Mouse (Mus musculus) right cerebral cortex, postnatal 14 days (tissue): Measurements from ENCODE around the gene Ccl25.
"Not testable (repeated sequence)": the region's sequence is repeated elsewhere in the genome, so short reads cannot be mapped to it uniquely, and the experiment has no call there.

Source experiments
- DNase-seq: peaks from one replicate; pipeline ENCODE4 v3.0.0; 2022

Gene Ccl25

DNA sequence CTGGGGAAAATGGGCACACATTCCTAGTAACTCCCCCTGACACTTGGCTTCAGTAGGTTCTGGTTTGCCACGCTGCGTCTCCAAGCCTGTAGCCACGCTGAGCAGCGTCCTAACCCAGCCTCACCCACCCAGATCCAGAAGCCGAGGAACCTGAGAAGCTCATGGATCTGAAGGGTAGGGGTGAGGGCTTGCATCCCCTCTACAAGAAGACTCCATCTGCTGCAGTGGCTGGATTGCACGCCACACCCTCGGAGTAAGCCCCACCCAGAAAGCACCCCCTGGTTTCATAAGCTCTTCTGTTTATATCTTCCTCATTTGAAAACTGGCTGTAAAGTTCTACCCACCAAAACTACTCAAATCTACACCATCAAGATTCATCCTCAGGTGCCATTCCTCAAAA, 22.7 kb downstream of the Ccl25 start:
- no peak for DNase-seq

DNA sequence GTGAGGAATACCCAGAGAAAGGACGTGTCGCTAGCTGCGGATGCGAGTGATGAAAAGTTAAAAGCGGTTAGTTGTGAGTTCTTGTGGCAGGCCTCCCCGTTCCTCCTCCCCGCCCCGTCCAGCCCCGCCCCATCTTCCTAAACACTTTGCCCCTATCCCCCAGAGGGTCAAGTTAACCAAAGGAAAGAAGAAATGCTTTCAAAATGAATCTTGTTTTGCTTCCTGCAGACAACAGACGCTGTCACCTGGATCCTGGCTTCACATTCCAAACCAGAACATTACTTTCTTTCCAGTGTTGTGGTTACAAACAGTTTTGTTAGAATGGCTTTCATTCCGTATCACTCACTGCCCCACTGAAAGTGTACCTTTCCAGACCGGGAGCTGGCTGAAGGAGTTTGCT, 23.3 kb downstream of the Ccl25 start:
- DNase-seq: no peak

DNA sequence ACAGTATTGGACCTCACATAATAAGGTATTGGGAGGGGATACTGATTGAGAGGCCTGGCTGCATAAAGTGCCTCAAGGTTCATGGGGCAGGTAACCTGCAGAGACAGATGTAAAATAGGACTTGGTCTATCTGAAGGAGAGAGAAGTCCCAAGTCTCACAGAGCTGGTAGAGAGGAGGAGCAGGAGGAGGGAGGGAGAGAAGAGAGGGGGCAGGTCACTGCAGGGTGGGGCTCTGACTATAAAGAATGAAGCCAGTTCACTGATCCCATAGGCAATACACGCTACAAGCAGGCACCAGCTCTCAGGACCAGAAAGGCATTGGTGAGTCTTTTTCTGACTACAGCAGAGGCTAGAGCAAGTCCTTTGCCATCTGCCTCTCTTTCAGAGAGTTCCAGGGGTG, 24.3 kb downstream of the Ccl25 start:
- no peak for DNase-seq

DNA sequence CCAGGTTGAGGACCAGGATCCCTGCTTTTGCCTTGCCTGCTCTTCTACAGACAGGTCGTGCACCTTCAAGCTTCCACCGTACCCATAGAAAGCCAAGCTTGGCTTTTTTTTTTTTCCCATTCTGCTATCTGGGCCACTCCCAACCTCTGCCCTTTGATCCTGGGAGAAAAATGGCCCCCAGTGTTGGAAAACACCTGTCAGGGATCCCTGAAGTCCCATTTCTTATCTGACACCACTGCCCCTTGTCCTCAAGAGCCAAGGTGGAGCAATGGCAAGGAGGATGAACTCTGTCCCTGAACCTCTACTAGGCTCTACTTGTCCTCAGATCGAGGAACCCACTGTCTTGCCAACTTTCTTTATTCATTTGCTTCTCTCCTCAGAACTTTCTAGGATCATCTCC, 25.6 kb downstream of the Ccl25 start:
- no peak for DNase-seq

DNA sequence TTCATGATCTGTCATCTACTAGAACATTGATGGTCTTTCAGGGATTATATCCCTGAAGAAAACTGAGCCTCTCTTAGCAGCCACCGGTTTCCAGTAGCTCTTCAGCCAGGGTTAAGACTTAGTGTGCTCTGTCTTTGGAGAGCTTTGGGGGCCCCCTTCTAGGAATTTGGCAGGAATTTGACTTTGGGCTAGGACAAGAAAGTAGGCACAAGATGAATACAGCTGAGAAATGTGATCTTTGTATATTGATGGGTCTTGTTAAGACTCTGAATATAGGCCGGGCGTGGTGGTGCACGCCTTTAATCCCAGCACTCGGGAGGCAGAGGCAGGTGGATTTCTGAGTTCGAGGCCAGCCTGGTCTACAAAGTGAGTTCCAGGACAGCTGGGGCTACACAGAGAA, 27.6 kb downstream of the Ccl25 start:
- not testable (repeated sequence) for DNase-seq

DNA sequence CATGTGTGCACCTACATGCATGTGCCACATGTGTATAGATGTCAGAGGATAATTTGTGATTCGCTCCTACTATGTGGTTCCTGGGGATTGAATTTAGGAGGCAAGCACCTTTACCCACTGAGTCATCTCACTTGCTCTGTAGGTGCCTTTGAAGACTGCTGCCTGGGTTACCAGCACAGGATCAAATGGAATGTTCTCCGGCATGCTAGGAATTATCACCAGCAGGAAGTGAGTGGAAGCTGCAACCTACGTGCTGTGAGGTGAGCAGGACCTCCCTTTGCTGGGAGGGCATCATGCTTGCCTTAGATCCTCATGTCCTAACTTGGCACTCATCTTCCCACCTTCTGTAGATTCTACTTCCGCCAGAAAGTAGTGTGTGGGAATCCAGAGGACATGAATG, 28.7 kb downstream of the Ccl25 start:
- DNase-seq: no peak

DNA sequence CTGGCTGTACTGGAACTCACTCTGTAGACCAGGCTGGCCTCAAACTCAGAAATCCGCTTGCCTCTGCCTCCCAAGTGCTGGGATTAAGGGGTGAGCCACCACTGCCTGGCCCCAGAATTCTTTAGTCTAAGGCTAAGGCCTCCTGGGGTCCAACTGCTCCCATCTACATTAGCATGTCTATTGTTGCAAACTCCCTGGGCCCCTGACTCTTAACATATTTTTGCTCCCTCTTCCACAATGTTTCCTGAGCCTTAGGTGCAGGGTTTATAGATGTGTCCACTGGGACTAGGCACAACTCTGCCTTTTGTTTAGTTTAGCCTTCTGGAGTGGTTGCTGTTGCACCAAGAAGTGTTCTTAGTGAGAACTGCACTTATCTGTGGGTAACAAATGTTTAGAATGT, 29.5 kb downstream of the Ccl25 start:
- DNase-seq: no peak

DNA sequence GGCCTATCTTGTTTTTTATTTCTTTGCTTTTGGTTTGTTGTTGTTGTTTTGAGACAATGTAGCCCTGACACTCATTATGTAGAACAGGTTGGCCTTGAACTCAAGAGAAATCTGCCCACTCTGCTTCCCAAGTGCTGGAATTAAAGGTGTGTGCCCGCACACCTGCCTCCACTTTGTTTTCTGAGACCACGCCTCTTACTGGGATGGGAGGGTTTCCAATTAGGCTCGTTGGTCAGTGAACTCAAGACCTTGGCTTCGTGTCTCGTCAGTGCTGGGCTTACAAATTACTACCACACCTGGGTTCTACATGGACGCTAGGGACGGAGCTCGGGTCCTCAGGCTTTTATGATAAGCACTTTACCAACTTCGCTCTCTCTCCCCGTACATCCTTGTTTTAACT, 30.4 kb downstream of the Ccl25 start:
- DNase-seq: no peak

DNA sequence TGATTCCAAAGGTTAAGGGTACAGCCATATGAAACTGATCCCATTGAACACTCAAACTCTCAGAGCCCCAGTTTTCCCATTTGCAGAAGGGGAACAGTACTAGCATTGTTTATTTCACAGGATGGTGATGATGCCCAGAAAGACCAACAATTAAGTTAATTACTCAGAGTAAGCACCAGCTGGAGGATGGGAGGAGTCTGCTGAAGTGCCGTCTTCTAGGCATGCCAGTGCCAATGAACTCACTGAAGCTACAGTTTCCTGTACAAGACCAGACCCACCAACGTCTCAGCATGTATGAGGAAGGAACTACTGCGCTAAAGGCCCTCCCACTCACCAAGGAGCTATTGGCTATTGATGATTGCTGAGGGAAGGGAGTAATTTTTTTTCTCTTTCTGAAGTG, 34.4 kb downstream of the Ccl25 start:
- DNase-seq: no peak

DNA sequence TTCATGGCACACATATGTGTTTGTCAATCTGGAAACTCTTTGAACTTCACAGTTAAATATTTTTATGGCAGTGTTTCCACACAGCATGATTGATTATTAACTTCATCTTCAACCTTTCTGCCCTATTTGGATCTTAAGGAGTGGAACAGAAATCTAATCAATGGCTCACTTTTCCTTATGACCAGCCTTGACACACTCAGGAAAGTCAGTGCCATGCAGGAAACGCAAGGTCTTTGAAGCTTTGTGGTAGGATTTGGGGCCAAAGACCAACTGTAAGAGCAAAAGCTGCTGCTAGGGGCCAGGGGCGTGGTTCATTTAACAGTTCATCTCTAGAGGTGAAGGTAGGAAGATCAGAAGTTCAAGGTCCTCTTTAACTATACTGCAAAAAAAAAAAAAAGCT, 35.9 kb downstream of the Ccl25 start:
- DNase-seq: no peak

DNA sequence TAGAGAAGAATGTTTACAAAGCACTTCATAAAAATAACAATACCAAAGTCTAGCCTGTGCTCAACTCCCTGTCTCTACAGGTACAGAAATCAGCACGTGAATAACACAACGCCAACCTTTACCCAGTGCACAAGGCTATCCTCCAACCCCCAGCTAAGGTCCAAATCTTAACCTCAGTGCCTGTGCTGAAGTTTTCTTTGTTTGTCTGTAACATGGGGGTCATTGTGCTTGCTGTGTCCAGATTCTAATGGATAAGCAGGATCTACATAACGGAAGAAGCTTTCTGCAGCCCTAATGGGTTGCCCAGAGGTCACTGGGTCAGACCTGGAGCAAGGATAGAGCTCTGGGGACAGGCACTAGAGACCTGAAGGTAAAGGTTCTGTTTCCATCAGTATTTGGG, 41.2 kb downstream of the Ccl25 start:
- DNase-seq: no peak

DNA sequence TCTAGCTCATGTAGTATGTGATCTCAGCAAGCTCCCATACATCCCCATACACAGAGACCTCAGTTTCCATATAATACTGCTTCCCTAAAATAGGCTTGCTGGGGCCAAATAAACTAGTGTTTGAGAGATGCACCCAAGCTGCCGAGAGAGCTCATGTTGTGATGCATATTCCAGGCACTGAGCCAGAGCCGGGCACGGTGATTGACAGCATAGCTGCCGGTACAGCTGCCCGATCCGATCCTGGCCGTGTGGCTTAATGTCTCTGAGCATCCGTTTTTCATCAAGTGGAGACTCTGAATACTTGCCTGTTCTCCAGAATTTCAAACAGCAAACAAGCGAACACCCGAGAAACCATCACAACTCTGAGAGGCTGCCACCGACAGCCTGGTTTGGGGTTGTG, 42.8 kb downstream of the Ccl25 start:
- DNase-seq: peak; percentile 60

DNA sequence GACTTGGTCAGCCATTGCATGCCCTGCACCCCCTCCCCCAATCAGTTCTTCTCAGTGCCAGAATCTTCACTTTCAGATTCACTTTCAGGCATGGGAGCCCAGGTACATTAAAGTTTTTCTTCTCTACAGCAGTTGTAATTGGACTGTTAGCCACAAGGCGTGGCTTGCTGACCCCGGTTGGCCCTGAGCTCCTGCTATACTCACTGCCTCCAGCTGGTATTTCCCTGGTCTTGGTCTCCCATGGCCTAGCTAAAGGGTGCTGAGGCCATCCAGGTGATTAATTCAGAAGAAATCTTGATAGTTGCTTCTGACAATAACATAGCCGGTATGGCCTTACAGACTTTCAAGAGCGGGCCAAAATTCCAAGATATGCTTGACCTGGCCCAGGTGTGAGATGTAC, 43.5 kb downstream of the Ccl25 start:
- no peak for DNase-seq

DNA sequence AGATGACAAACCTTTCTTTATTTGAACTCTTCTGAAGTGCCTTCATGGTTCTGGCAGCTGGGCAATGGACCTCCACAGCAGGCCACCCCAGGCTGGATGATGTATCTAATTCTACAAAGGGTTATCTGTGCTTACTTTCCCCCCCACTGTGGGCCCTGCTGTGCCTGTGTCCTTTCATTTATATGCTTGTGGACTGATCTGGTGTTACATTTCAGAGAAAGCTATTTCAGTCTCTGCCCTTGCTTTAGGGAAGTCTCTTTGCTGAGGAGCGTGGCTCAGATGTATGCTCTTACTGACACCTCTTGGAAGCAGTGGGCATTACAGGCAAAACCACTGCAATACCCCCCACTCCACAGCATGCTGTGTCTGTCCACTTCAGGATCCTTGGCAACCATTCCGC, 45.1 kb downstream of the Ccl25 start:
- peak; percentile 26 for DNase-seq

DNA sequence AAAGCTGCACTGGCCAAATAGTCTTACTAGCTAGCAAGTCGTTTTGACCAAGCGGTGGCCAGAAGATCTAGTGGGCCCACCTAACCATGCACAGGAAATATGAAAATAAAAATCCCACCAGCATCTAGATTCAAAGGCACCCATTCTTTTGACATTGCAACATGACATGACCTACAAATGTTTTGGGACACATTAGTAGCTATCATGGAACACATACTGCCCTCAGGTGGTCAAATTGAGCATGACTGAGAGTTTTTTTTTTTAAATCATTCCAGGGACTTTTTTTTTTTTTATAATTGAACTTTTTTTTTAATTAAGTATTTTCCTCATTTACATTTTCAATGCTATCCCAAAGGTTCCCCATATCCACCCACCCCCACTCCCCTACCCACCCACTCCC, 47.6 kb downstream of the Ccl25 start:
- DNase-seq: no peak

DNA sequence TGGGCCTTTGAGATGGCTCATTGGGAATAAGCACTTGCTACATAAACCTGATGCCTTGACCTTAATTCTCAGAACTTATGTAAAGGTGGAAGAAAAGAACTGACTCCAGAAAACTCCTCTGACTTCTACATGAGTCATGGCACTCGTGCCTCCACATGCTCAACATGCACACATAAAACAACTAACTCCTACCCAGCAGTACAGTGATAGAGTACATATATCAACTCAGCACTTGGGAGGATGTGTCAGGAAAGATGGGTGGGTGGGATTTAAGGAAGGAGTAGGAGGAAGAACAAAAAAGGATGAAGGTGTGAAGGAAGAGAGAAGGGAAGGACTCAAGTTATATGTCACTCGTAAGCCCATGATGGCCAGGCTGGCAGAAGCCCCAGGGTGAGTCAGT, 76.4 kb downstream of the Ccl25 start:
- DNase-seq: no peak

DNA sequence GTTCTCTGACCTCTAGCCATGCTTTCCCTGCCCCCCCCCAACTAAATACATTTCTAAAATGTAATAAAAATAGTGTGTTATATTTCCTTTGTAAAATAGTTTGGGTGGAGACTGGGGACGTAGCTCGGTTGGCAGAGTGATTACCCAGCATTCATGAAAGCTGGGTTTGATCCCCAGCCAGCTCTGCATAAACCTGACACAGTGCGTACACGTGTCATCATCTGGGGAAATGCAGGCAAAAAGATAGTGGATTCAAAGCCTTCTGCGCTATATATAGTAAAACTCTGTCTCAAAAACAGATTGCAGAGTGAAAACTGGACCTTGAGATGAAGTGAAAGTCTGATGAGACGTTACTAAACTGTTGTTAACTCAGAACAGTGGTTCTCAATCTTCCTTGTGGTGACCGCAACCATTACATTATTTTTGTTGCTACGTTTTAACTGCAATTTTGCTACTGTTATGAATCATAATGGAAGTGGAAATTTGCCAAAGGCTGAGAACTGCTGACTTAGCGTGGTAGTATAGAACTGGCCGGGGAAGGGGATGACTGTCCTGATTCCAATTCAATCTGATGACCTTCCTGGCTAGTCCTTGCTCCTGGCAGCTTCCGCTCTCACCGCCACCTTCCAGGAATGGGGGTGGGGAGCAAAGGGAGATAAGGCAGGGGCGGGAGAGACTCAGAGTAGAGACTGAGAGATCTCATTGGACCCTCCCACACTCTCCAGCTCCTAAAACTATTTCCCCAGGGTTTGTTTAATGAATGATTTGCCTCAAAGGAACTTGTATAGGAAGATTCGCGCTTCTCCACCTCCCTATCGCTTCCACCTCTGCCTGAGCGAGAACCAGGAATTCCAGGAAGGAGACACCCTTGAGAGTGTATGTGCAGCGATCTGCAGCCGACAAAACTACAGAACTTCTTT, 79.2 kb downstream of the Ccl25 start:
- no peak for DNase-seq

DNA sequence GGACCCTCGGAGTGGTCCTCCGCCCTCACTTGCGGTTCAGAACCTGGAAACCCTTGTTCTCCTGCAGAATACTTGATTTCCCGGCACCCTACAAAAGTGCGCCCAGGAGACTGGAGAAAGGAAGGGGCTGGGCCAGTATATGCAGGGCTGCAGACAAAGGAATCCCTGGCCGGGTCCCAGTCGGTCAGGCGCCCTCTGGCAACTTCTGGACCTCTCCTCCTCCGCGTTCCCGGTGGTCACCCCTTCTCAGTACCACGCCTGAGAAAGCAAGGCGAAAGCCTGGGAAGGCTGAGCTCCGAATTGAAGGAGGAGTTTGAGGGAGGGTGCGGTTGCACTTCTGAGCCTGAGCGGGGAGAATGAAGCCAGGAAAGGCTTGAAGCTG, 79.9 kb downstream of the Ccl25 start:
- no peak for DNase-seq

DNA sequence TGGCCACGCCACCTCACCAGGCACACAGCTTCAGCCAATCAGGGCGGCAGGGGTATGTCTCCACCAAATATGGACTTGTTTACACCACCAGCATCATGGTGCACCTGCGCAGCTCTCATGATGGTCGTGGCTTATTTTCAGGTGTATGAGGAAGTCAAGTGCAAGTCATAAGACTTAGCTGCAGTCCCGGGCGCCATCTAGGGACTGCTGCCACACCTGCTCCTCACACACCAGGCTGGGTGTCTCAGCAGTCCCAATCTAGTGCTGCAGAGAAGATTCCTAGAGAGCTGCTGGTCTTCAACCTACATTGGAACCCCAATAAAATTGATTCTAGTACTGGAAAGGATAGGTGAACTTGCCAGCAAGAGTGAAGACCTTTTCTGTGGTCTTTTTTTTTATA, 83.4 kb downstream of the Ccl25 start:
- DNase-seq: not testable (repeated sequence)
